Mouse (Mus musculus) retina, postnatal 1 day (tissue): ENCODE results near the gene Adcy10.

Experiments used
- DNase-seq: peaks from one replicate; pipeline ENCODE4 v3.0.0-alpha.2; 2012

The Adcy10 gene

DNA sequence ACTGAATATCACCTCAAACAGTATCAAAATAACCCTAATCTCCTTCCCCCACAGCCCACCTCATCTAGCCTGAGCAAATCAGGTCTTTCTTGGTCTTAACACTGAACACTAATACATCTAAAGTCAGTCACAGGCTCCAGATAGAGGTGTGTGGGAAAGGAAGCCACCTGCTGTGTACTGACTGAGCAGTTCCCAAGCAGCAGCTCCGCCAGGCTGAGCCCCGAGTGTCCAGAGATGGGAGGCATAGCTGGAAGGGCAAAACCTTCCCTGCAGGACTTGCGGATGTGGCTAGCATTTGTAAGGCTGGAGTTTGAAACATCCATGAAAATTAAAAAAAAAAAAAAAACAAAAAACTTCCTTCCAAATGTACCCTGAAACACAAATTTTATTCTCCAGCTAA is 120.1 kb downstream of the Adcy10 start:
- no peak for DNase-seq

DNA sequence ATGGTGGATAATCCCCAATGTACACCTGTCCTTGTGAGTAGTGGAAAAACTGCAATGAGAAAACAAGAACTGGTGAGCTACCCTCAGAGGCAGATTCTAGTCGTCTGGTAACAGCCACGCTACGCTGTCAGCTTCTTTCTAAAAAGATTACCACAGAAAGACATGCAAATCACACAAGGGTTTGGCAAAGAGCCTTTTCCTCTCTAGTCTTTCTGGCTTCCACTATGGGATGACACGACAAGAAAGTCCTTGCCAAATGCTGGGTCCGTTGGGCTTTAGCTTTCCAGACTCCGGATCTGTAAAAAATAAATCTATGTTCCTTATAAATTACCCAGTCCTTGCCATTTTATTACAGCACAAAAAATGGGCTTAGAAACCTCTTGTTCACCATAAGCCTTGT is 120.8 kb downstream of the Adcy10 start:
- no peak for DNase-seq

DNA sequence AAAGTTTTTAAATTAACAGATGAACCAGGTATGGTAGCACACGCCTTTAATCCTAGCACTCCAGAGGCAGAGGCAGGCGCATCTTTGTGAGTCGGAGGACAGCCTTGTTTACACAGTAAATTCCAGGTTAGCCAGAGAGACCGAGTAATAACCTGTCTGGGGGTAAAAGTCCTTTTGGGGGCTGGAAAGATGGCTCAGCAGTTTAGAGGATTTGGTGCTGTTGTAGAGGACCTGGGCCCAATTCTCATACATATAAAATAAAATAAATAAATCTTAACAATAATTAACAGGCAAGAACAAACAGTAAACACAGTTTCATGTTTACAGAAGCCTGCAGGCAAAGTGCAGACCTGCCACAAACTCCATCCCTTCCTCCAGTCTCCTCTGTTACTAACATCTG is 123.9 kb downstream of the Adcy10 start:
- no peak for DNase-seq

DNA sequence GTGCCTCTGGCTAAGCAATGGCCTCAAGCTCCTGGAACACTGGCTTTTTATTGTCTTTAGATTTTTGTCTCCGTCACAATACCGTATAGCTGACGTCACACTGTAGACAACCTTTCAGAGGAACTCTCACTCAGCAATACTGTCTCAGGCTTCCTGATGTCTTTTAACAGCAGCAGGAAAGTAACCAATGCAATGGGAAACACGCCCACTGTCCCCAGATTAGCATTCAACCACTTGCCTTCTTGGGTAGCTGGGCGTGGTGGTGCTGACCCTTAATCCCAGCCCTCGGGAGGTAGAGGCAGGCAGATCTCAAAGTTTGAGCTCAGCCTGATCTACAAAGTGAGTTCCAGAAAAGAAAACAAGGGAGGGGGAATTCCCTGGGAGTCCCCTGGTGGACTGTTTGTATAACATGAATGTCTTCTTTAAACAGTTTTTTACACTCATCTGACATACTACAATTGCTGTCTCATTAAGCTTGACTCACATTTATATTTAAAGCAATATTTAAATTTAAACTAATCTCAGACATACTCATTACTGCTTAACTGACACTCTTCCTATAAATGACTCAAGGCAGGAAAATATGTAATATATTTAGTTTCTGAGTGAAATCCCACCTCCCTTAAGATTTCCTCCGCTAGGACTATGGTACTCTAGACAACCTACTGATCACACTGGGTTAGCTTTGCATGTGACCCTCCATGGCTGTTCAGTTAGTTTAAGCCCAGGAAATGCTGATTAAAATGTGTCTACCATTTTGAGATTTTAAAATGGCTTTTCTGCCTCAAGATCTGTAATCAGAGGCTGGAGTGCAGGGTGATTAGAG is 124.7 kb downstream of the Adcy10 start:
- DNase-seq: no peak

DNA sequence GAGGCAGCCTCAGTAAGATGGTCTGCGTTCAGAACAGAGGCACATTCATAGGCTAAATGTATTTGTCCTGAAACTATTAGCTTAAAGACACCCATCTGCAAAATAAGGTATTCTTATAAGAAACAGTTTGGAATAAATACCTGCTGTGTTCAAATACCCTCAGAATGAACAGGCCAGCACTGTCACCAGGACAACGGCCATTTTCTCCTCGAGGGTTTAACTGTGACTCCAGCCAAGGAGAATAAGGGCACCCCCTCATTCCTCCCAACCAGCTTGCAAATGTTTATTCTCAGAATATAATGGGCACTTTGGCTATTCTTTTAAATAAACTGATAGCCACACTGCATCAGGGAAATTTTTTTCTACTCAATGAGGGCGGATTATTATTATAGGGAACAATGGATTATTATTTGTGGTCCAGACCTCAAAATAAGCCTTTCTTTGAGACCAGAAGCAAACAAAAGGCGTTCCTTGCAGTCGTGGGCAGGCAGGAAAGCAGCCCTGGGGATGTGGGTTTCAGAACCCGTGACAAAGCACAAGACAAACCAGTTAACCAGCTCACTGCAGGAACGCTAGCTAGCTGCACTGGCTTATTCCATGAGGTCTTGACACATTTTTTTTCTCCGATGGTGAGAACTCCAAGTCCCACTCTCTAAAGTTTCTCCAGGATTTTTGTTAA is 125.5 kb downstream of the Adcy10 start:
- peak; percentile 48 for DNase-seq

DNA sequence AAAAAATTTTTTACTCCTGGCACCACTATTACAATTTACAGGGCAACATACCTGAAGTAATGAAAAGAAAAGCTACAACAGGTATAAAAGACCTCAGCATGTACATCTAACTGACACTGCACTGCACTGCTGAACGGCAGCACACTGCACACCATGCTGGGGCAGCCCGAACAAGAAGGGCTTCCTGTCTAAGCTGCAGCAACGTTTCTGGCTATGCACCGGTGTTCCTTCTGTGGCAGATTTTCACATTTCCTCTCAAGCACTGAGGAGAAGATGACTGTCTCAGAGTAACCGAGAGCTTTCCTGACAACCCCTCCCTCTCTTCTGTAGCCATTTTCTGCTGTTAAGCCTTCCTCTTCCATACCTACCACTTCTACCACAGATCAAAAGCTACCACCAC is 127.7 kb downstream of the Adcy10 start:
- DNase-seq: no peak

DNA sequence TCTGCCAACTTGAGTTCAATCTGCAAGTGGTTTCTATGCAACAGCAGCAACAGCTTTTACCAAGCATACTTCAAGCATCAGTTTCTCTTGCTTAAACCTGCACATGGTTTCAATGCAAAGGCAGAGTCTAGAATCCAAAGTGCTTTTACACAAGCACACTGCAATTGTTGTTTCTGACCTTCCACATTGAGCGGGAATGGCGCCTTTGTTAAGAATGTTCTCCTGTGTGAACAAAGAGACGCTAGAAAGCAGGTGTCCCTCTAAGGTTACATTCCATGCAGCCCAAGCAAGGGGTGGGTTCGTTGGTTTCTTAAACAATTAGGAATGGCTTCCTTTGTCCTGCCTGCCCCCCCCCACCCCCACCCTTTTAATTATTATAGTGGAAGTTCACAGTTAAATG is 128.9 kb downstream of the Adcy10 start:
- DNase-seq: no peak

DNA sequence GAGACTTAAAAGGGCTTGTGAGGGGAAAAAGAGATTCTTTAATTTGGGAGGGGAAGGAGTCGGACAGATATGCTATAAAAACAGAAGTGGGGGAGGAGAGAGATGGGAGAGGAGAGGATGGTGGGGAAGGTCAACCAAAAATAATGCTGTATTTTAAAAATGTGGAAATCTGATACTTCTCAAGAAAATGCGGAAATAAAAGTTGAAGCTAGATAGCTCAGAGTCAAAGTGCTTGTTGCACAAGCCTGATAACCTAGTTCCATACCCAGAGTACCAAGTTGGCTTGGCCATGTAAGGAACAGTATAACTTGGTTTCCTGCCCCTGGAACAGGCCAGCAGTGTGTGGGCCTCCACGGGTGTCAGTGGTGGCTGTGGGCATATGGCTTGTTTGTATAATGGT is 129.8 kb downstream of the Adcy10 start:
- no peak for DNase-seq

DNA sequence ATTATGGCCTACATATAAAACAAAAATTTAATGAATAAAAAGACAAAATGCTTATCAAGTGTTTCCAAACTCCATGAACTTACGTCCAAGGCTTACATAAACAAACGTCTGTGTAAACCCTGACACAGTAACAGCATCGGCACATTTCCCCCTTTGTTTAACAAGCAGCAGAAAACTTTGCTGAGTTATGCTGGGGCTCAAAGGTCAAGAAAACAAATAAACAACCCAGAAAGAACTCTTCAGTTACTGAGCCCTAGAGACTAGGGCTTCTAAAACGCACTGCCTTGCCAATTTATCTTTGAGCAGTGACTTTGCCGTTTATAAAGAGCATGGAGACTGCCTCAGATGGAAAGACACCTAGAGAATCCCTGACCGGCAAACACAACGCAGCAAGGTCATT is 131.7 kb downstream of the Adcy10 start:
- no peak for DNase-seq

DNA sequence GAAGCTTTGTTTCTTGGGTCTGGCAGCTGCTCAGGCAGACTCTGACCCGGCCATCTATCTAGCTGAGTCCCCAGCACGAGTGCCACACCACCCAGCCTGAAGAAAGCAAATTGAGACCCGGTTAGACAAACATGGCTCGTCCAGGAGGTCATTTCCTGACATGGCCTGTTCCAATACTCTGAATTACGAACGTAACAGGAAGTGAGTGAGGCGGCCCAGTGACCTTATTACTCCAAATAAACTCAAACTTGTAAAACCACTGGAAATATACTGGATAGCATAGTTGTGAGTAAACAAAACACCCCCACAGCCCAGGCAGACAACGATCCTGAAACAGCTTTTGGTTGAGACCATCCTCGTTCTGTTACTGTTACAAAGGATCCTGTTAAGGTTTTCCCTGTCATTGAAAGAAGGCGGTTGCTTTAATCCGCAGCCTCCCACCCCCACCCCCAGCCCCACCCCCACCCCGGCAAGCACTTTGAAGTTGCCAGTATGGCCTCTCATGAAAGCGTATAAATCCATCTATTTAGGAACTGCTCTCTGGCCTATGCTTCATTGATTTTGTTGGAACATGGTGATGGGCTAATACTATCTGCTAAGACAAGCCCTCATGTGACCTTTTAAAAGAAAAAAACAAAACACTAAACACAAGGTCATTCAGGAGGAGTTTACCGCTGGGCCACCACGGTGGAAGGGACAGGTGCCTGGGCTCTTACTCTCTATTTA is 132.3 kb downstream of the Adcy10 start:
- DNase-seq: no peak

DNA sequence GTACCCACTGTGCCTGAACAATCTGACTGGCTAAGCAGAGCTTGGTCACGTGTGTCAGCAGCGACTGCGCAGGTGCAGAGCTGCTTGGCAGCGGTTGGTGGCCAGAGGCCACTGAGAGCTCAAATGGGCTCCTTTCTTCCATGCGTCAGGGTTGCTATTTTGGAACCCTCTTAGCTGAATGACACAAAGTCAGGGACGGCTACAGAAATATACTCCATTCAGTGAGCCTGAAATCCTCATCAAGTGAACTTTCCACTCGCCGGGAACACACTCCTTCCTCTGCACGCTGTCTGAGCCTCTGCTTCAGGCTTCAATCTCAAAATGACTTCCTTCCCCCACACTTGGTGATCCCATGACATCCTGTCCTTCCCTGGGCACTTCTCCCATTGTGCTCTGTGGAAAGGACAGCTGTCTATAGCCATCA is 133.2 kb downstream of the Adcy10 start:
- DNase-seq: no peak

DNA sequence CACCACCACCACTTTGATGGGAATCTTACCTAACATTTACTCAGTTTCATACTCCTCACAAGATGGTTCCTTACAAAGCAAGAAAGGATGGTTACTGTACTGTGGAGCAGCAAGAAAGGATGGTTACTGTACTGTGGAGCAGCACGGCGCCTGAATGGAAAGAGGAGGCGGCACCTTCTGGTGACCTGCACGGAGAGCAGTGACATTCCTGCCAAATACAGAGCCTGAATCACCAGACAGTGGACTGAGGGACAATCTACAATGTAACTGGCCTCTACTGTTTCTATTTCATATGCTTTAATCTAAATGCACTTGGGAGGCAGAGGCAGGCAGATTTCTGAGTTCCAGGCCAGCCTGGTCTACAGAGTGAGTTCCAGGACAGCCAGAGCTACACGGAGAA is 140.1 kb downstream of the Adcy10 start:
- DNase-seq: no peak

DNA sequence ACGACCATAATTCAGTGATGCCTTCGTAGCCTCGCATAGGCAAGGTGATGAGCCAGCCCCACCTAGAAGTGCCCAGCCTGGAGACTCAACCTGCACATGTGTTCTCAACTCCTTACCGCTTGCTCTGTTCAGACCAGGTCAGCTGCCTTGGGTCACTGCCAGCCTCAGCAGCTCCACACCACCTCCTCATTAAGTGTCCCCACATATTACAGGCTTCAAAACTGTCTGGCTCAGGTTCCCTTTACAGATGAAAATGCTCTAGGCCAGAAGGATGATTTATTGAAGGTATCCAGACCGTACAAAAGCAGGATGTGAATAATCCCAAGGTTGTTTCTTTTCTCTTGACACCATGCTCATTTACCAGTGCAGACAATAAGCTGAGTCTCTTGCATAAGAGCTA is 140.9 kb downstream of the Adcy10 start:
- DNase-seq: no peak
